1 mouse cellular context compared by ENCODE assay signal in genomic region chr9:59584871-59585308, GRCm38 (mm10).
TF ChIP-seq lines count a peak whose summit lies in the region.

No protein-coding gene starts in this region.

TF ChIP-seq in myocyte, 11 proteins besides CTCF, POLR2A, EP300 and RAD21 (continued from another document):
- TF ChIP-seq TCF3 (IDR thresholded peaks at IDR 0.05; ENCODE audit: insufficient read length, low read depth) = no peak
